Mouse (Mus musculus) myocyte (in vitro differentiated cells): ENCODE measurements at regions not wholly inside any gene's neighbourhood (a gene's known extent, or its start where the extent isn't known, plus 50 kb on each side); places are given as distances from the start of the nearest gene placed in this dataset.

Source experiments
- CEBPB ChIP-seq: IDR thresholded peaks from 2 replicates; pipeline ENCODE4 v1.6.1; 2011; ENCODE audit warnings: mild to moderate bottlenecking, moderate library complexity; ENCODE audit not compliant: poor library complexity, insufficient read depth, severe bottlenecking
- E2F4 ChIP-seq: IDR thresholded peaks from one replicate; pipeline ENCODE4 v1.6.1; 2011; ENCODE audit warnings: mild to moderate bottlenecking, control low read depth, moderate library complexity; ENCODE audit not compliant: insufficient read depth
- MAX ChIP-seq: IDR thresholded peaks from one replicate; pipeline ENCODE4 v1.6.1; 2011; ENCODE audit warnings: low read depth, mild to moderate bottlenecking, control low read depth
- MYOD1 ChIP-seq, 3 experiments: IDR thresholded peaks; one replicate each; pipeline ENCODE4 v1.6.1; 2011; ENCODE audit warnings: control low read depth in 2 of 3, low read depth in 2 of 3, mild to moderate bottlenecking in 2 of 3, moderate library complexity in 1 of 3; ENCODE audit not compliant: insufficient read length in 2 of 3, control insufficient read depth in 1 of 3
- MYOG ChIP-seq, 3 experiments: IDR thresholded peaks; one replicate each; pipeline ENCODE4 v1.6.1; 2011; ENCODE audit warnings: control low read depth in 2 of 3, low read depth in 2 of 3, mild to moderate bottlenecking in 2 of 3; ENCODE audit not compliant: insufficient read length in 2 of 3, control insufficient read depth in 1 of 3, insufficient read depth in 1 of 3
- POLR2A ChIP-seq: IDR thresholded peaks from one replicate; pipeline ENCODE4 v1.6.1; 2011; ENCODE audit warnings: low read depth, mild to moderate bottlenecking, control low read depth, moderate library complexity; ENCODE audit not compliant: insufficient read length
- POLR2AphosphoS2 ChIP-seq: IDR thresholded peaks from one replicate; pipeline ENCODE4 v1.6.1; 2011; ENCODE audit warnings: low read depth, control low read depth; ENCODE audit not compliant: insufficient read length
- TCF12 ChIP-seq: IDR thresholded peaks from one replicate; pipeline ENCODE4 v1.6.1; 2011; ENCODE audit warnings: mild to moderate bottlenecking, control low read depth; ENCODE audit not compliant: poor library complexity, insufficient read depth, severe bottlenecking
- TCF3 ChIP-seq: IDR thresholded peaks from one replicate; pipeline ENCODE4 v1.6.1; 2011; ENCODE audit warnings: low read depth, control low read depth; ENCODE audit not compliant: insufficient read length
- USF1 ChIP-seq: IDR thresholded peaks from one replicate; pipeline ENCODE4 v1.6.1; 2011; ENCODE audit warnings: low read depth, mild to moderate bottlenecking, control low read depth, moderate library complexity

DNA sequence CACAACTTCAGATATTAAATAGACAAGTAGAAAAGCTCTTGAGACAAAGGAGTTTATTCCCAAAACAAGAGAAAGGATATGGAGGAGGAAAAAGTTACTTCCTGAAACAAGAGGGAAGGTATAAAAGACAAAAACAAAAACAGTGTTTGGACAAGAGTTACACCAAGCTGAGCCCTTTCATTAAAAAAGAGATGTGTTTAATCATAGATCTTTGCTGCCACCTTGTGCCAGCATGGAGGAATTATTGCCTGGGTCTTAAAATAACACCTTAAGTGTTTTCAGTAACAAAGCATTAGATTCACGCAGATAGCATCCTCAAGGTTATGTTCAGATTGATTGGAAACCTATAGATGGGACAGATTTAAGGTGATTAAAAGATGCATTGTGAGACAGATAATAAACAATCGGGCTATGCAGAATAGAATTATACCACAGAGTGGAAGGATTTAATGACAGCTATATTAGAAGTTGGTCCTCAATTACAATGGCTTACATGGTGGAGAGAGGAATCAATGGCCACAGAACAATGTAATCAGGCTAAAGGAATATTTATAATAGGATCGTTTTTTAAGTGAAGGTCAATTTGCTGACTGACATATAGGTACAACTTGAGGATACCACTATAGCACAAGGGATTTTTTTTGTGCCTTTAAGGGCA lies 97.6 kb downstream of the Tm4sf1 start:
- TF ChIP-seq USF1 (no peak), POLR2AphosphoS2 (no peak), POLR2A (no peak), TCF3 (no peak), E2F4 (no peak), MYOD1 (IDR thresholded peaks at IDR 0.05; ENCODE audit: control insufficient read depth in 1 of 3, insufficient read length in 2 of 3, low read depth in 2 of 3) (no peak), MAX (no peak), MYOG (IDR thresholded peaks at IDR 0.05; ENCODE audit: control insufficient read depth in 1 of 3, insufficient read depth in 1 of 3, insufficient read length in 2 of 3, low read depth in 2 of 3) (no peak), TCF12 (no peak), CEBPB (no peak)
